Mouse (Mus musculus) left cerebral cortex, postnatal 36 days (tissue): Measurements from ENCODE around the gene Slc28a3. TPM values are rescaled to one million over a fixed set of nuclear protein-coding genes. Genes with fewer than 3 reads are reported as not detected.

Source experiments
- DNase-seq, 2 experiments: peaks; one replicate each; pipeline ENCODE4 v3.0.0; 2021 to 2022; ENCODE audit warnings: low spot score in 2 of 2, mixed read lengths in 1 of 2
- intact Hi-C: fragments of 180-260 bp; cut with DNase I; formaldehyde crosslinking; loops from one replicate; pipeline ENCODE4 v1.15.1; 2025
- total RNA-seq, 2 experiments: library from RNA; stranded (reverse); gene quantifications; 2 replicates each; pipeline ENCODE4 v1.2.3; 2021

The Slc28a3 gene
- total RNA-seq, 2 experiments from 2014 or later: 0.09 TPM; not detected in 1

- intact Hi-C loops: no loop called here
- no peak for DNase-seq
Observed at GRCm38 (mm10) chr13:58535321-58535720, 75.4 kb downstream of the Slc28a3 start.

- DNase-seq: no peak
- intact Hi-C loops: no loop called here
Observed at GRCm38 (mm10) chr13:58534861-58535260, 75.8 kb downstream of the Slc28a3 start.

GRCm38 (mm10) chr13:58534216-58534841, 76.3 kb downstream of the Slc28a3 start:
- intact Hi-C loops: no loop called here
- no peak for DNase-seq

- intact Hi-C loops: no loop called here
- no peak for DNase-seq
Observed at GRCm38 (mm10) chr13:58524581-58524980, 86.1 kb downstream of the Slc28a3 start.

- intact Hi-C loops: no loop called here
- DNase-seq: no peak
Observed at GRCm38 (mm10) chr13:58523761-58524117, 86.9 kb downstream of the Slc28a3 start.

GRCm38 (mm10) chr13:58523011-58523760, 87.5 kb downstream of the Slc28a3 start:
- DNase-seq: no peak
- intact Hi-C loops: no loop called here

- intact Hi-C loops: no loop called here
- no peak for DNase-seq
Observed at GRCm38 (mm10) chr13:58521331-58522030, 89.2 kb downstream of the Slc28a3 start.

- no peak for DNase-seq
- intact Hi-C loops: no loop called here
Observed at GRCm38 (mm10) chr13:58520580-58521330, 89.9 kb downstream of the Slc28a3 start.

GRCm38 (mm10) chr13:58520028-58520427, 90.6 kb downstream of the Slc28a3 start:
- intact Hi-C loops: no loop called here
- DNase-seq: no peak

GRCm38 (mm10) chr13:58516277-58516676, 94.4 kb downstream of the Slc28a3 start:
- intact Hi-C loops: no loop called here
- no peak for DNase-seq

GRCm38 (mm10) chr13:58515635-58516034, 95.0 kb downstream of the Slc28a3 start:
- intact Hi-C loops: no loop called here
- DNase-seq: no peak

- no peak for DNase-seq
- intact Hi-C loops: no loop called here
Observed at GRCm38 (mm10) chr13:58514147-58514727, 96.4 kb downstream of the Slc28a3 start.

GRCm38 (mm10) chr13:58511926-58512325, 98.8 kb downstream of the Slc28a3 start:
- intact Hi-C loops: no loop called here

GRCm38 (mm10) chr13:58511248-58511647, 99.4 kb downstream of the Slc28a3 start:
- intact Hi-C loops: no loop called here
- no peak for DNase-seq

More at GRCm38 (mm10) chr13:58511926-58512325, 98.8 kb downstream of the Slc28a3 start:
- no peak for DNase-seq

- intact Hi-C loops: no loop called here
Observed at GRCm38 (mm10) chr13:58509241-58509640, 101.4 kb downstream of the Slc28a3 start.

GRCm38 (mm10) chr13:58503610-58504009, 107.1 kb downstream of the Slc28a3 start:
- intact Hi-C loops: no loop called here
- no peak for DNase-seq

More at GRCm38 (mm10) chr13:58509241-58509640, 101.4 kb downstream of the Slc28a3 start:
- DNase-seq: no peak

- intact Hi-C loops: no loop called here
- DNase-seq: no peak
Observed at GRCm38 (mm10) chr13:58497809-58498208, 112.9 kb downstream of the Slc28a3 start.
